Mouse (Mus musculus) lung, embryonic 16.5 days (tissue): ENCODE measurements around the gene Hbq1b. TPM values are rescaled to one million over a fixed set of nuclear protein-coding genes. Genes with fewer than 3 reads are reported as not detected.
"Not testable (repeated sequence)": the region's sequence is repeated elsewhere in the genome, so short reads cannot be mapped to it uniquely, and the experiment has no call there.

Source experiments
- ATAC-seq: fragments of 200-750 bp; cut with Nextera tagmentation; 2 replicates; pipeline ENCODE4 v1.8.0; 2017; ENCODE audit warnings: low read depth, mild to moderate bottlenecking, moderate library complexity
- H3K27ac ChIP-seq: fragments of 300-500 bp; sonication (generic); 2 replicates; pipeline ENCODE4 v1.5.1; 2014; ENCODE audit warnings: mild to moderate bottlenecking, control low read depth, low read length
- H3K27me3 ChIP-seq: fragments of 300-500 bp; sonication (generic); 2 replicates; pipeline ENCODE4 v1.6.1; 2014; ENCODE audit warnings: low read depth, low read length, mixed read lengths; ENCODE audit not compliant: control insufficient read depth, insufficient read depth
- H3K36me3 ChIP-seq: fragments of 300-500 bp; sonication (generic); 2 replicates; pipeline ENCODE4 v1.6.1; 2014; ENCODE audit warnings: low read length; ENCODE audit not compliant: control insufficient read depth, insufficient read depth
- H3K4me1 ChIP-seq: fragments of 300-500 bp; sonication (generic); replicated peaks from 2 replicates; pipeline ENCODE4 v1.6.1; 2014; ENCODE audit warnings: low read length, mixed read lengths; ENCODE audit not compliant: control insufficient read depth, insufficient read depth
- H3K4me2 ChIP-seq: fragments of 300-500 bp; sonication (generic); 2 replicates; pipeline ENCODE4 v1.6.1; 2014; ENCODE audit warnings: low read depth, low read length, control low read depth
- H3K4me3 ChIP-seq: fragments of 300-500 bp; sonication (generic); 2 replicates; pipeline ENCODE4 v1.5.1; 2014; ENCODE audit warnings: mild to moderate bottlenecking, low read length, control low read depth
- H3K9ac ChIP-seq: fragments of 300-500 bp; sonication (generic); 2 replicates; pipeline ENCODE4 v1.6.1; 2014; ENCODE audit warnings: low read length, control low read depth
- H3K9me3 ChIP-seq: fragments of 300-500 bp; sonication (generic); 2 replicates; pipeline ENCODE4 v1.6.1; 2016; ENCODE audit warnings: low read length; ENCODE audit not compliant: control insufficient read depth
- WGBS: fragments of 180-500 bp; shearing (Covaris S2); extraction: QIAGEN DNeasy Blood & Tissue Kit; methylation state at CpG from one replicate; pipeline ENCODE4 v1.1.7; 2014; 5-methylcytosine and 5-hydroxymethylcytosine counted together
- polyA plus RNA-seq: library from polyadenylated mRNA; unstranded; fragments of >200 nt; fragmentation: Nextera tagmentation; extraction: Ambion mirVana; gene quantifications from 2 replicates; pipeline ENCODE4 v1.2.1, GENCODE M21; 2015

Gene Hbq1b
- 1.8 and 2.8 TPM in 2 replicates for polyA plus RNA-seq

GRCm38 (mm10) chr11:32286695-32287492, at the start of gene Hbq1b:
Gene Hbq1b (plus strand): TSS chr11:32286965.
- H3K27ac ChIP-seq, H3K9me3 ChIP-seq, H3K4me1 ChIP-seq, H3K27me3 ChIP-seq, H3K36me3 ChIP-seq: not testable (repeated sequence)
- WGBS, result 17% methylated on average over 30 of the region's 33 CpGs
- peak; percentile 72 for ATAC-seq
- Histone ChIP-seq H3K9ac (0 out of 2 replicates have a peak within 1 kb of the TSS, but pooled peaks have one; percentile 6), H3K4me3 (0 out of 2 replicates have a peak within 1 kb of the TSS, but pooled peaks have one; percentile 17), H3K4me2 (peak within 1 kb of the TSS; percentile 42; the same call in 1 of the 2 replicates)

- Histone ChIP-seq H3K4me1 (peaks cover 9% of the 10 kb centered on the region), H3K4me2 (no peak overlapping the region), H3K36me3 (peaks cover 25% of the 10 kb centered on the region), H3K4me3 (no peak overlapping the region), H3K27me3 (no peaks in the 10 kb centered on the region), H3K9ac (no peak overlapping the region), H3K9me3 (no peaks in the 10 kb centered on the region), H3K27ac (no peak overlapping the region)
- ATAC-seq, result no peak
- 89% methylated on average over 3 of the region's 3 CpGs for WGBS
Observed at GRCm38 (mm10) chr11:32237411-32237795, 49.4 kb upstream of the Hbq1b start.

DNA sequence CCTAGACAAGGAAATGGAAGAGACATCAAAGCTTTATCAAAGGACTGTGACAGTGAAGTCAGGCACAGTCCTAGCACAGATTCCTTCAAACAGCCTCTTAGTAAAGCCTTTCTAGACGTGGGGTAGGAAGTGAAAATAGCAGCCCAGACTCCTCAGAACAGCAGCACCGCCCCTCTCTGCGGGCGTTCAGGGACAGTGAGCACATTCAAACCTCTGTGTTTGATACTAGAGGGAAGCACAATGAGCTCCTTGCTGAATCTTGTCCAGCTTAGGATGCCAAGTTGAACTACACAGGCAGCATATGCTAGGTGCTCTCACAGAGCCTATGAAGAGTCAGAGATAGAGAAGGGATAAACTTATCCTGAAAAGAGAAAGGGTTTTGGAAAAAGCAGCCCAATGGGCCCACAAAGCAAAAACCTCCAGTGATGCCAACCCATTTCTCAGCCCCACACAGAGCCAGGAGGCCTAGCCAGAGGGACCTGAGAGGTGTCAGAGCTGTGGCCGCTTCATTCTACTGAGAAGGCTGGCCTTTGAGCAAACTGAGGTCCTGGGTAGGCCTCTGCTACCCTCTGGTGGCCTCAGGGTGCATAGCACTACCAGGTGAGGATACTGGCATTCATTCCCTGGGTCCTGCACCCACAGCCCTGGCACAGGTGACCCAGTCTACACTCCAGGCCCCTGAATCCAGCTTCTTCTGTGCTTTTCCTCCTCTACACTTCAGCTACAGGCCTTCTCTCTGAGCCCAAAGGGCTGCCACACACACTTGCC, 48.5 kb upstream of the Hbq1b start:
- ATAC-seq, result 0 out of 2 replicates have a peak, but pooled peaks have one; percentile 37
- H3K36me3 ChIP-seq, result peaks cover 21% of the 10 kb centered on the region
- no peaks in the 10 kb centered on the region for H3K9me3 ChIP-seq
- no peak overlapping the region for H3K4me3 ChIP-seq
- WGBS, result 68% methylated on average over 5 of the region's 5 CpGs
- H3K4me2 ChIP-seq, result no peak overlapping the region
- peaks cover 9% of the 10 kb centered on the region for H3K4me1 ChIP-seq
- H3K9ac ChIP-seq, result no peak overlapping the region
- no peak overlapping the region for H3K27ac ChIP-seq
- H3K27me3 ChIP-seq, result no peaks in the 10 kb centered on the region

DNA sequence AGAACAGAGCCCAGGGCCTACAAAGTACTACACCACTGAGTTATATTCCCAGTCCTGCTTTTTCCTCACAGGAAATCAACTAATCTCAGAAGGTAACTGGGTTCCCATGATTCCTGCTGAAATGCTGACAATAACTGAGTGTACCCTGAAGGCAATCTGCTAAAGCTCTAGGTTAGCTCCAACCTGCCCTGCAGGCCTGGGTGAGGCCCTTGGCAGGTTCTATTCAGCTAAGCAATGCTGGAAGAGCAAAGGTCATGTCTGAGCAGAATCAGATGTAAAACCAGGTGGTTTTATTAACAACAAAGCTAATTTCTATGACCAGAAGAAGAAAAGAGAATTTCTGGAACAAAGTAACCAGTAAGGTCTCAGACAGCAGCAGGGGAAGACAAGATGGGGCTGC, 45.4 kb upstream of the Hbq1b start:
- no peaks in the 10 kb centered on the region; the same call in 1 of the 2 replicates for H3K4me1 ChIP-seq
- H3K4me2 ChIP-seq, result no peak overlapping the region
- no peak overlapping the region for H3K4me3 ChIP-seq
- ATAC-seq, result no peak
- no peak overlapping the region for H3K9ac ChIP-seq
- no peaks in the 10 kb centered on the region for H3K27me3 ChIP-seq
- peaks cover 14% of the 10 kb centered on the region for H3K36me3 ChIP-seq
- H3K9me3 ChIP-seq, result no peaks in the 10 kb centered on the region
- no peak overlapping the region for H3K27ac ChIP-seq

DNA sequence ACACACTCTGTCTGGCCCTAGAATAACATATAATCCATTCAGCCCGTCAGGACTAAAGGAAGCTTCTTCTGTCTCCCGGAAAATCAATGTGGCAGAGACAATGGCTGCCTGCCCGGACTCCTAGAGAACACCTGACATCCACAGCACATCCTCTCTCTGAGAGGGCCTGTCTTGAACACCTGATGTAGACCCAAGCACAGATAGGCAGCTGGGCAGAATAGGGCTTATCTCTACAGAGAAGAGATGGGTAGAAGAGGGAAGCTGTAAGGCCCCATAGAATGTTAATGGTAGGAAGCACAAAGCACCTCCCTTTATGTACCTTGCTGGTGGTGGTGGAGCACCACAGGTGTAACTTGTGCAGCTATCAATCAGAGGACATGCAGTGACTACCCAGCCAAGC, 44.6 kb upstream of the Hbq1b start:
- no peak overlapping the region for H3K4me2 ChIP-seq
- peaks cover 11% of the 10 kb centered on the region for H3K36me3 ChIP-seq
- no peaks in the 10 kb centered on the region for H3K4me1 ChIP-seq
- H3K9me3 ChIP-seq, result no peaks in the 10 kb centered on the region
- no peak overlapping the region for H3K9ac ChIP-seq
- H3K27ac ChIP-seq, result no peak overlapping the region
- 86% methylated on average over 3 of the region's 3 CpGs for whole genome bisulfite sequencing
- no peak for ATAC-seq
- no peak overlapping the region for H3K4me3 ChIP-seq
- H3K27me3 ChIP-seq, result no peaks in the 10 kb centered on the region

DNA sequence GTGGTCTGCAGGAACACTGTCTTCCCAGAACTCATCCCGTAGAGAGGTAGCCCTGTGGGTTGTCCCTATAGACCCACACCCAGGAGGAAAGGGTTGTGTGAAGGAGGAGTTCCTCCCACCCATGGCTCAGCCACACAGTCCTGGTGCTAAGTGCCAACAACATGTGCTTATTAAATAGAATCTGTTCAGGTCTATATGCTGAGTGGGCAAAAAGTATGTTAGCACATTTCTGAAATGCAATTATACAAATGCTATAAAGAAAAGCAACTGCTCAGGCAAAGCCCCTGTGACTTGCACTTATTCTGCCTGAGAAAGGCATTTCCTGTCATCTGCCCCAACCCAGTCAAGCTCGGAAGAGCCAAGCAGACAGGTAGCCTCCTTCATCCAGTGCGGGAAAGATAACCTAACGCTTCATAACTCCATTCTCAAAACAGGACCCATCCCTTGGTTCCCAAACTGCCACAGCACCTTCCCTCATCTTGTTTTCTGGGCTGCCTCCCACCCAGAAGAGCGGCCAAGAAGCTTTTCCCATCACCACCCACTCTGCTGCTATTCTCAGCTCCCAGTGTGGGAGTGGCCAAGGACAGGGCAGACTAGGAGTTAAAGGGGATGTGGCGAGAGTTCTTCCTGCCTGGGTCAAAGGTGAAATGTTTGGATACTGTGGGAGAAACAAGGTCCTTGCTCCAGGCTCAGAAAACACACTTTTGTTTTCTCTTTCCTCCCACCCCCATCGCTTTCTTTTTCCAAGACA, 43.4 kb upstream of the Hbq1b start:
- Histone ChIP-seq H3K9ac (no peak overlapping the region), H3K36me3 (peaks cover 11% of the 10 kb centered on the region), H3K27me3 (no peaks in the 10 kb centered on the region), H3K9me3 (no peaks in the 10 kb centered on the region), H3K4me3 (no peak overlapping the region), H3K27ac (peak overlapping the region; percentile 33; the same call in 1 of the 2 replicates), H3K4me2 (no peak overlapping the region), H3K4me1 (no peaks in the 10 kb centered on the region)
- peak; percentile 69; the same call in 1 of the 2 replicates for ATAC-seq
- 63% methylated on average over 7 of the region's 7 CpGs for WGBS

DNA sequence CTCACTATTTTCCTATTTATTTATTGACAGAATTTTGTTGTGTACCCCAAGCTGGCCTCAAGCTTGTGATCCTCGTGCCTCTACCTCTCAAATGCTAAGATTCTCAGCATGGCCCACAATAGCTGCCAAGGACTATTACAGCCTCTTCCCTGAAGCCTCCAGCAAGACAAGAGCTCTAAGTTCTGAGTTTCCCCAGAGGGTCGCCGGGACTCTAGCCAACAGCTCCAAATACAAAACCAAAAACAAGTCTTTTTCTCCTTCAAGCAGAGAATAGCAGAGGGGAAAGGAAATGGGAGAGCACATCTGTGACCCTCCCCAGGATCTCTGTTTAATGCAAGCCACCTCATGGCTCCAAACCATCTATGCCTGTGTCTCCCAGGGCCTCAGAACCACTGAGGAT, 42.7 kb upstream of the Hbq1b start:
- no peaks in the 10 kb centered on the region for H3K27me3 ChIP-seq

DNA sequence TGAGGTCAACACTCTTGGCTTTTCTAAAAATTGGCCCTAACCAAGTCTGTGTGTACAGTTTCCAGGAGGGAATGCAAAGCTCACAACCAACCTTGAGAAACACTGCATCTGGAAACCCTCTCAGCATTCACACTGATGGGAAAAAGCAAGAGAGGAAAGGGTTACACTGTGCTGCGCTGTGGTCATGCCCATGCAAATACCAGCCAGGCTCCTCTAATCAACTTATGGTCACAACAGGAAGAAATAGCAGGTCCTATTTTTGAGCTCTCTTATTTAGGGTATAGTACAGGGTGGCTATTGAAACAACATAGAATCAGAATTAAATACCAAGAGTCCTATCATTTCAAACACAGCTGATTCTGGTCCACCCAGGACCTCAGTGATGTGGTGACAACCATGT, 42.1 kb upstream of the Hbq1b start:
- Histone ChIP-seq H3K4me3 (no peak overlapping the region), H3K27me3 (no peaks in the 10 kb centered on the region), H3K9me3 (no peaks in the 10 kb centered on the region), H3K27ac (no peak overlapping the region), H3K4me1 (no peaks in the 10 kb centered on the region), H3K4me2 (no peak overlapping the region), H3K36me3 (peaks cover 7% of the 10 kb centered on the region; the same call in 1 of the 2 replicates), H3K9ac (no peak overlapping the region)
- WGBS, result 90% methylated on average over 1 of the region's 1 CpGs
- ATAC-seq, result no peak

More for the DNA sequence above, 42.7 kb upstream of the Hbq1b start:
- Histone ChIP-seq H3K9me3 (no peaks in the 10 kb centered on the region), H3K4me1 (no peaks in the 10 kb centered on the region), H3K36me3 (peaks cover 11% of the 10 kb centered on the region), H3K27ac (no peak overlapping the region), H3K9ac (no peak overlapping the region), H3K4me3 (no peak overlapping the region), H3K4me2 (no peak overlapping the region)
- 61% methylated on average over 3 of the region's 3 CpGs for WGBS
- no peak for ATAC-seq

DNA sequence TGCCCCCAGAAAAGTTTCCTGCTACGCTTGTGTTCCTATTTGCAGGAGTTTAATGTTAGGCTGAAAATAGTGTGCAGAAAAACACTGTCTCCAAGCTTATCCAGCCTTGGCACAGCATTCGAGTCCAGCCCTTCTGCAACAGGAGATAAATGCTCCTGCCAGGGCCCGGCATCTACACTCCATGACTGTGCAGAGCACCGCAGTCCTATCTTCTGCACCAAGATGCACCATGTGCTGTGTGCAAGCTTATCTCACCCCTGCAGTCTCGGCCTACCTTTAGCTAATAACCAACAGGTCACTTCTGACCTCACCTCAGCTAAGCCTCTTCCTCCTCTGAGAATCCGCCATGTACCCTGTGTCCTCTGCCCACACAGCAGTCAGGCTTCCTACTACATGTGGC, 41.2 kb upstream of the Hbq1b start:
- Histone ChIP-seq H3K27me3 (no peaks in the 10 kb centered on the region), H3K9ac (no peak overlapping the region), H3K27ac (no peak overlapping the region), H3K4me1 (no peaks in the 10 kb centered on the region), H3K36me3 (peaks cover 7% of the 10 kb centered on the region; the same call in 1 of the 2 replicates), H3K4me2 (no peak overlapping the region), H3K4me3 (no peak overlapping the region), H3K9me3 (no peaks in the 10 kb centered on the region)
- ATAC-seq, result no peak
- WGBS, result 88% methylated on average over 6 of the region's 6 CpGs
